Mouse (Mus musculus): ENCODE results near the gene Rbp2. TPM values are rescaled to one million over a fixed set of nuclear protein-coding genes. Genes with fewer than 3 reads are reported as not detected.

Gene Rbp2
- total and polyA plus RNA-seq, 2 experiments from 2014 or later, result 0.48 to 0.76 TPM

DNA sequence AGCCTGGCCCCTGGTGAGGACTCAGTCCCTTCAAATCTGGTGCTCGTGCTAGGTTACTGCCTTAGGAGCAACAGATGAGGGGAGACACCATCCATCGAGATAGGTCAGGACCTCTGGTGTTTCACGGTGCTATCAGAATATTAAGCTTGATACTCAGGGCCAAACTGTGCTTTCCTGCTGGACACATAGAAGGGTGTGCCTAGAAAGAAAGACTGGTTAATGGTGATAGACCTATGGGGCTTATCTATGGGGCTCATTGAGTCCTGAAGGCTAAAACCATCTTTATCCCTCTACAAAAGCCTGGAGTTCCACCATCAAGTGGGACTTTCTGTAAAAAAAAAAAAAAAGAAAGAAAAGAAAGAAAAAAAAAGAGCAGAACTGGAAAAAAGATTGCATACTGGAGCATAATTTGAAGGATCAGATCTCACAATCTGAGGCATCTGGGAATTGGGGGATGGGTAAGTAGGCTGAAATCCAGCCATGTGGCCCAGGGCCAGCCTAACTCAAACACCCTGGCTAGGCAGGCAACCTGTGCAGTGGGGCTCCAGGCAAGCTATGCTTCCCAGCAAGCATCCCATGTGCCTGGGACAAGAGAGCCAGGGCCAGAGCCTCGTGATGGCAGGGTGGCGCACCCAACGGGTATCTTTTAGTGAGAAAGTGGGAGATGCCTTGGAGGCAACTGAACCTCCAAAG, 24.6 kb downstream of the Rbp2 start:
- H3K4me3 ChIP-seq (ENCODE audit: low read depth, low read length), result no peak overlapping the region
- no peak for DNase-seq
- H3K4me1 ChIP-seq (ENCODE audit: insufficient read depth), result no peaks in the 10 kb centered on the region
- 83% methylated on average over 6 of the region's 6 CpGs for WGBS
- TF ChIP-seq CTCF (IDR thresholded peaks at IDR 0.05; ENCODE audit: low read depth), result no peak
- no peak overlapping the region for H3K9ac ChIP-seq
- no peak overlapping the region for H3K4me2 ChIP-seq (ENCODE audit: low read depth)
- H3K36me3 ChIP-seq (ENCODE audit: insufficient read depth), result no peaks in the 10 kb centered on the region
- no peak for ATAC-seq
- no peaks in the 10 kb centered on the region for H3K27me3 ChIP-seq (ENCODE audit: insufficient read depth, low read length)
- no peak overlapping the region for H3K27ac ChIP-seq (ENCODE audit: low read depth, low read length)
- no peaks in the 10 kb centered on the region for H3K9me3 ChIP-seq (ENCODE audit: low read length)

DNA sequence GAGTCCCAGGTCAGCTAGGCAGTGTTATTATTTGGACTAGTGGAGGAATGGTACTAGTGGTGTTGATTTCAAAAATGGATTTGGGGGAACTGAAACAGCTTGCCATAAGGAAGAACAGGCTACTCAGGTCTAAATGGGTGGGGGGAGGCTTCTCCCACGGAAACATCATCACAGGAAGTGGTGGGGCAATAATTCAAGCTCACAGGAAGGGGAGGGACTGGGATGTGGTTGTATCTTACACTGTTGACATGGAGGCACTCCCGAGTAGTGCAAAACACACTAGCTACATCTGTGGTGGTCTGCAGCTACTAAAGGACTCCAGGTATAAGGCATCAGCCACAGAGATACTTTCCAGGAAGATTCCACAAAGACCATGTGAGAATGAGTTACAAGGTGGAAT, 38.0 kb downstream of the Rbp2 start:
- Histone ChIP-seq H3K27me3 (ENCODE audit: insufficient read depth, low read length) (no peaks in the 10 kb centered on the region), H3K4me1 (ENCODE audit: insufficient read depth) (peaks cover 16% of the 10 kb centered on the region), H3K4me3 (ENCODE audit: low read depth, low read length) (no peak overlapping the region), H3K9ac (no peak overlapping the region), H3K36me3 (ENCODE audit: insufficient read depth) (no peaks in the 10 kb centered on the region), H3K9me3 (ENCODE audit: low read length) (no peaks in the 10 kb centered on the region), H3K4me2 (ENCODE audit: low read depth) (no peak overlapping the region), H3K27ac (ENCODE audit: low read depth, low read length) (no peak overlapping the region)
- TF ChIP-seq CTCF (IDR thresholded peaks at IDR 0.05; ENCODE audit: low read depth), result no peak
- ATAC-seq, result no peak
- no peak for DNase-seq
- 71% methylated on average over 2 of the region's 2 CpGs for WGBS

DNA sequence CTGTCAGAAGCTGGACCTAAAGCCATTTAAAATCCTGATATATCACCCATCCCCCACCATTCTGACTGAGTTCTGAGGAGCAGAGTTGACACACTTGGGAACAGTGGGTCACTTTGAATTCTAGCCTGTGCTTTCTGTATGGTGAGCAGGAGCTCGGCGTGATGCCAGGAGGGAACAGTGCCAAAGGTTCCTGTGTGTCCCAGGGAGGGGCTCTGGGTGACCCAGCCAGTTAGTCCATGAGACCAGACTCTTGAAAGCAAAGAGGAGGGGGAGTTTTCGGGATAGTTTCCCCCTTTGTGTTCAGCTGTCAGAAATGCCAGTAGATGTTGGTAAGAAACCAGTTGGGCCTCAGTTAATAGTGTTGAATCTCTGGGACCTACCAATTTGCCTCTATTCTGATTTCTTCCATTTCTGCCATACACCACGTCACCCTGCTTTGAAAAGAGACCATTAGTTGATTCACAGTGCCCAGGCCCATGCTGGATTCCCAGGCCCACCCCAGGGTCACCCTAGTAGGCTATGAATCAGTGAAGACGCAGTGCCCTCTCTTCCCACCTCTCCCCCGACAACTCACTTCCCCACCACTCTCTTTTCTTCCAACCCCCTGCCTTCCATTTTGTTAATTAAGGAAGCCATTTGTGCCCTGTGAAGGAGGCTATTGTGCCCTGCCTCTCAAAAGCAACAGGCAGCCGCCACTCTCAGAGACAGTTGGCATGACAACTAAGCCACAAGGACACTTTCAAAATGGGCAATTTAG, 39.0 kb downstream of the Rbp2 start:
- Histone ChIP-seq H3K9ac (no peak overlapping the region), H3K4me3 (ENCODE audit: low read depth, low read length) (no peak overlapping the region), H3K9me3 (ENCODE audit: low read length) (no peaks in the 10 kb centered on the region), H3K4me2 (ENCODE audit: low read depth) (no peak overlapping the region), H3K27ac (ENCODE audit: low read depth, low read length) (peak overlapping the region; percentile 66; the same call in 1 of the 2 replicates), H3K27me3 (ENCODE audit: insufficient read depth, low read length) (no peaks in the 10 kb centered on the region), H3K36me3 (ENCODE audit: insufficient read depth) (no peaks in the 10 kb centered on the region), H3K4me1 (ENCODE audit: insufficient read depth) (peaks cover 16% of the 10 kb centered on the region)
- ATAC-seq (peak; percentile 88), DNase-seq (peak; percentile 76)
- 9% methylated on average over 7 of the region's 7 CpGs for WGBS
- TF ChIP-seq CTCF (IDR thresholded peaks at IDR 0.05; ENCODE audit: low read depth), result no peak

DNA sequence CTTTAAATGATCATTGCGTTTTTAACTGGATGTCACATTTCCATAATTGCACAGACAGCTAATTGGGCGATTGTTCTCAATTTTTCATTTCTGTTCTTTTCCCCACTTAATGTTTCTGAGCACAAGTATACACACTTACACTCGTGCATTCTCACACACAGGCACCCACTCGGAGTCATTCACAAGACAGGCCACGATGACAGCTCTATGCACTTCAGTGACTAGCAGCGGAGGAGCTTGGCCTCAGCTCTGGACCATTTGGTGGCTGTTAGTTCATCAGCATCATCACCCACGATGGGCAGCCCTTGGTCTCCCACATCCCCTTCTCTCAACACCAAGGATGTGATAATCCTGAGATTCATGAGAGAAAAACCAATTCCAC, 39.6 kb downstream of the Rbp2 start:
- 10% methylated on average over 7 of the region's 7 CpGs for WGBS
- no peak overlapping the region for H3K4me3 ChIP-seq (ENCODE audit: low read depth, low read length)
- no peaks in the 10 kb centered on the region for H3K36me3 ChIP-seq (ENCODE audit: insufficient read depth)
- no peak overlapping the region for H3K4me2 ChIP-seq (ENCODE audit: low read depth)
- ATAC-seq, result peak; percentile 60
- no peaks in the 10 kb centered on the region for H3K9me3 ChIP-seq (ENCODE audit: low read length)
- DNase-seq, result no peak
- H3K9ac ChIP-seq, result no peak overlapping the region
- peaks cover 16% of the 10 kb centered on the region for H3K4me1 ChIP-seq (ENCODE audit: insufficient read depth)
- H3K27ac ChIP-seq (ENCODE audit: low read depth, low read length), result 0 out of 2 replicates have a peak overlapping the region, but pooled peaks have one; percentile 15
- H3K27me3 ChIP-seq (ENCODE audit: insufficient read depth, low read length), result no peaks in the 10 kb centered on the region
- TF ChIP-seq CTCF (IDR thresholded peaks at IDR 0.05; ENCODE audit: low read depth), result no peak

DNA sequence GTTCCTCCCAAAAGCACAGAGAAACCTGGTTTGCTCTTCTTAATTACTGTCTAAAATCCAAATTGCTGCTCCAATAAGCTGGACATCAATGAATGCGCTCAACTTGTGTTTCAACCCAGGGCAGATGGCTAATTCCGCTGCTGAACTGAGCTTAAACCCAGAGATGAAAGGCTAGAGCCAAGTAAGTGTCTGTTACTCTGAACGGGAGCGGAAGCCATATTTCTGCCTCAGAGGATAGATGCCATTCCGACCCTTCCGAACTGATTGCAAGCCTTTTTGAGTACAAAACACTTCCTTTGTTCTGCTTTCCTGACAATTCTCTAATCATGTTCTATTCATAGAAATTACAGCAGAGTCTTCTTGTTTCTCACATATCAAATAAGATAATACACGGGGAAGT, 41.3 kb downstream of the Rbp2 start:
- DNase-seq (no peak), ATAC-seq (no peak)
- H3K36me3 ChIP-seq (ENCODE audit: insufficient read depth), result no peaks in the 10 kb centered on the region
- H3K9ac ChIP-seq, result no peak overlapping the region
- H3K4me3 ChIP-seq (ENCODE audit: low read depth, low read length), result no peak overlapping the region
- peaks cover 16% of the 10 kb centered on the region for H3K4me1 ChIP-seq (ENCODE audit: insufficient read depth)
- H3K27ac ChIP-seq (ENCODE audit: low read depth, low read length), result no peak overlapping the region
- 35% methylated on average over 7 of the region's 7 CpGs for WGBS
- no peak for TF ChIP-seq CTCF (IDR thresholded peaks at IDR 0.05; ENCODE audit: low read depth)
- H3K4me2 ChIP-seq (ENCODE audit: low read depth), result no peak overlapping the region
- H3K9me3 ChIP-seq (ENCODE audit: low read length), result no peaks in the 10 kb centered on the region
- no peaks in the 10 kb centered on the region for H3K27me3 ChIP-seq (ENCODE audit: insufficient read depth, low read length)

DNA sequence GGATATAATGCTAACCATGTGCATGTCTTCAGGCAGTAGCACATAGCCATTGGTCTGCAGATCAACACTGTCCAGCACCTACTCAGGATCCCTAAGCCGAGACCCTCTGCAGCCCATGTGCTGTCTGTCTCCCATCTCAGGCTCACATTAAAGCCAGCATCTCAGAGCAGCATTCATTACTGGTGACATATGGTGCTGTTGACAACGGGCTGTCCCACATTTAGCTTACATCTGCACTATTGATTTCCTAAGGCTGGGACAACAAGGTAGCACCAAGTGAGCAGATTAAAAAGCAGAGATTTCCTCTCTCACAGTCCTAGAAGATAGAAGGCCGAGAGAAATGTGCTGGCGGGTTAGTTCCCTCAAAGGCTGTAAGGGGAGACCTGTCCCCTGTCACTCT, 43.9 kb downstream of the Rbp2 start:
- no peak overlapping the region for H3K4me2 ChIP-seq (ENCODE audit: low read depth)
- WGBS, result 52% methylated on average over 4 of the region's 4 CpGs
- TF ChIP-seq CTCF (IDR thresholded peaks at IDR 0.05; ENCODE audit: low read depth), result no peak
- DNase-seq (no peak), ATAC-seq (no peak)
- H3K4me3 ChIP-seq (ENCODE audit: low read depth, low read length), result no peak overlapping the region
- peaks cover 8% of the 10 kb centered on the region; the same call in 1 of the 2 replicates for H3K4me1 ChIP-seq (ENCODE audit: insufficient read depth)
- H3K27ac ChIP-seq (ENCODE audit: low read depth, low read length), result no peak overlapping the region
- H3K36me3 ChIP-seq (ENCODE audit: insufficient read depth), result no peaks in the 10 kb centered on the region
- H3K27me3 ChIP-seq (ENCODE audit: insufficient read depth, low read length), result no peaks in the 10 kb centered on the region
- H3K9ac ChIP-seq, result no peak overlapping the region
- no peaks in the 10 kb centered on the region for H3K9me3 ChIP-seq (ENCODE audit: low read length)

DNA sequence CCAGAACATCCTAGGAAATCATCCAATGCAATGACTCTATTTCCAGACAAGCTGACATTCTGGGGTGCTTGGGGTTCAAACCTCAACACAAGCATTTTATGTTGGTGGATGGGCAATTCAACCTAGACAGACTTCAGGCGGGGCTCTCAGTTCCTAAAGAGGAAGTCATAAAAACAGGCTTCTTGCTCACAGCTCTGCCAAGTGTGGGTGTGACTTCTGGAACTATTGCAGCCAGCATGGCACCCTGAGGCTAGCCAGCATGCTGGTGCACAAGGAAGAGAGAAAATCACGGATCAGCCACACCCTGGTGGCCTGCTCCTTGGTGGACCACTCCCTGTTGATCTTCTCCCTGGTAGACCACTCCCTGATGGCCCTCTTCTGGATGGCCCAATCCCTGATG, 45.1 kb downstream of the Rbp2 start:
- no peak overlapping the region for H3K27ac ChIP-seq (ENCODE audit: low read depth, low read length)
- no peak for DNase-seq
- no peaks in the 10 kb centered on the region for H3K9me3 ChIP-seq (ENCODE audit: low read length)
- no peak for ATAC-seq
- TF ChIP-seq CTCF (IDR thresholded peaks at IDR 0.05; ENCODE audit: low read depth), result no peak
- H3K4me2 ChIP-seq (ENCODE audit: low read depth), result no peak overlapping the region
- H3K36me3 ChIP-seq (ENCODE audit: insufficient read depth), result no peaks in the 10 kb centered on the region
- no peaks in the 10 kb centered on the region for H3K4me1 ChIP-seq (ENCODE audit: insufficient read depth)
- H3K27me3 ChIP-seq (ENCODE audit: insufficient read depth, low read length), result no peaks in the 10 kb centered on the region
- H3K4me3 ChIP-seq (ENCODE audit: low read depth, low read length), result no peak overlapping the region
- no peak overlapping the region for H3K9ac ChIP-seq
- 80% methylated on average over 2 of the region's 2 CpGs for WGBS

Measured in forebrain, postnatal 0 days (tissue).